Mouse (Mus musculus) kidney, adult 9 months (tissue): ENCODE measurements around the gene Lage3.
"Not testable (repeated sequence)": the region's sequence is repeated elsewhere in the genome, so short reads cannot be mapped to it uniquely, and the experiment has no call there.

Experiments used
- DNase-seq: peaks from one replicate; pipeline ENCODE4 v3.0.0; 2022

Gene Lage3

DNA sequence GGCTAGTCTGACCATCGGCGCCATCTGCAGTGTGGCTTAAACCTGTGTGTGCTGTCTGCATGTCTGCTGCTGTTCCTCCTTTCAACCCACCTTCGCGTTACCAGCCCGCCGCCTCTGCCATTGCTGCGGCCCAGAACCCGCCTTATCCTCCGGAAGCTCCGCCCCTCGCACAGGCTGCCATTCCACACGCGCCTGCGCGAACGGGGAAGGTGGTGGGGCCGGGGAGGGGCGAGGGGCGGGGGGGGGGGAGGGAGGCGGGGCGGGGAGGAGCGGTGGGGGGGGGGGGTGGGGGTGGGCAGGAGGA is at the start of gene Lage3:
Gene Lage3 (minus strand): TSS at position 152 of the 304 bp plus-strand sequence.
- DNase-seq = peak; percentile 81

DNA sequence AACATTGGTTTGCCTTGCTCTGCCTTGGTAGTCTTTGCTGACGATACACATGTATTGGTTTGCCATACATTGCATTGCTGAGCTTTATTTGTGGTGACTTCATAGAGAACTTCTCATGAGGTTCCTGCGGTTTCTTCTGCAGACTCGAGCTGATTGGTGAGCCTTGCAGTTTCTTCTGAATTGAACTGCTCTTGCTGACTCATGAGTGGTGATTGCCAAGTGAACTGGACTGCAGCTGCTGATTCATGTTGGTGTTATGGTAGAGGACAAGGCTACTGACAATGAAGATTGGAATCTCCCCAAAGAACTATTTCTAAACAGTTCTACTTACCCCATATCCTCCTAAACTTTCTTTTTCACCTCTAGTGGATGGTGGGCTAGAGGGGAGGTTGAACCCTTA is 46.7 kb upstream of the Lage3 start:
- DNase-seq = no peak

DNA sequence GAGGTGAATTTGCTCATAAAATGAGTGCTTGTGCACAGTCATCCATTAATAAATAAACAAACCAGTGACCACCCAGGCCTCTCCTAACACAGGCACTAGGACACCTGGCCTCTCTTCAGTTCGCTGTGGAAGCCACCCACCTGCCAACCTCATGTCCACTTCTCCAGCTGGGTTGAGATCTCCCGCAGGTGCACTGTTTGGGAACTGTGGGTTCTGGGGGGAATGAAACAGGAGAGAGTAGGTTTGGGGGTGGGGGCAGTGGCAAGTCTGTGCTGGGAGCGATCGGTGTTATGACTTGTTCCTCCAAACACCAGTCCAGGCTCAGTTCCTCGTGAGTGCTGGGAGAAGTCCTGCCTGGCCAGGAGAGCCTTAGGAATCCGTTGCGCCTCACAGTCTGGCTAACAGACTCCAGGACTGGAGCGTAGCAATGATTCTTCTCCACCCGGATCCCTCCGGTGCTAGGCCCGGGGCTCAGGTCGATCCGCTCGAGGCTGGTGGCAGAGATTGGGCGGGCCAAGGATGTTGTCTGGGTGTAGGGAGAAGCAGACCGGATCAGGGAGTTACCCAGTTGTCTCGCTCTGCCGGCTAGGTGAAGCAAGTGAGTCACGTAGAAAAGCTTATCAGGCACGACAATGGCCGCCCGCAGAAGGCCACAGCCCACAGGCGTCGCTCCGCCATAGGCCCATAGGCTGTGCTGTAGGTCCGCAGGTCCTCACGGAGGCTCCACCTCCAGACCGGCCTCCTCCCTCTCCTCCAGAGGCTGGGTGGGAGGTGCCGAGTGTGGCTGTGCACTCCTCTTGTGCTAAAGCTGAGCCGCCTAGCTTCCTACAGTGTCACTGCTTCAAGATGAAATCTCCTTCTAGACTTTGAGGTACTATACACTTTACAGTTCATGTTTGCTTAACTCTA is 39.4 kb upstream of the Lage3 start, which contains the start of the genes Fam3a and Ikbkg:
Gene Fam3a (minus strand): TSS at position 738 of the 909 bp plus-strand sequence.
Gene Ikbkg (plus strand): TSS at position 756 of the 909 bp plus-strand sequence.
- peak; percentile 84 for DNase-seq

DNA sequence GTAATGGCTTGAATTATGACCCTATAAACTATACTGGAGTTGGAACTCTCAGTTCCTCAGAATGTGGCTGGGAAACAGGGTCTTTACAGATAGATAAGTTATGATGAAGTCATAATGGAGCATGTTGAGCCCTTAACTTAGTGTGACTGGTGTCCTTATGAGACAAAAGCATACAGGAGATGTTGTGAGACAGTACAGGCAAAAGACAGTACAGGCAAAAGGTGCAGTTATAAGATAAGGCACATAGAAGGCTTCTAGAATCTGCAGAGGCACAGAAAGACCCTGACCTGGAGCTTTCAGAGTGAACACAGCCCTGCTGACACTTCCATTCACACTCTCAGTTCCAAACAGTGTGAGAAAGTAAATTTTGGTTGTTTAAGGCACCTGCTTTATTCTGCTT is 34.7 kb upstream of the Lage3 start:
- DNase-seq = no peak

DNA sequence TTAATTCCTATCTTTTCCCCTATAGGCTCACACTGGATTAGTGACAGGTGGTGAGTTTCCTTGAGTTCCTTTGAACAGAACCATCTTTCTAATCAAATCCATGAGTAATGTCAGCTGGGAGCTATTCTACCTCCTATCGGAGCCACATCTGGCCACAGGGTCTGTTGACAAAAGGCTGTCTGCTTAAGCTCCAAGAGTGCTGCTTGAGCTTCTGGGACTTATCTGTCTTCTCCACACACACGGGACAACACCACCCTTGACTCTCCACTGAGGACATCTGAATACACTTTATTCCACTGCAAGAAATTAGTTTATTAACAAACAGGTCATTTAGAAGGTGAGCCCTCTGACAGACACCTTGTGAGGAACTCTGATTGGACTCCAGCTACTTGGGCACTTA is 31.0 kb upstream of the Lage3 start:
- DNase-seq = no peak

DNA sequence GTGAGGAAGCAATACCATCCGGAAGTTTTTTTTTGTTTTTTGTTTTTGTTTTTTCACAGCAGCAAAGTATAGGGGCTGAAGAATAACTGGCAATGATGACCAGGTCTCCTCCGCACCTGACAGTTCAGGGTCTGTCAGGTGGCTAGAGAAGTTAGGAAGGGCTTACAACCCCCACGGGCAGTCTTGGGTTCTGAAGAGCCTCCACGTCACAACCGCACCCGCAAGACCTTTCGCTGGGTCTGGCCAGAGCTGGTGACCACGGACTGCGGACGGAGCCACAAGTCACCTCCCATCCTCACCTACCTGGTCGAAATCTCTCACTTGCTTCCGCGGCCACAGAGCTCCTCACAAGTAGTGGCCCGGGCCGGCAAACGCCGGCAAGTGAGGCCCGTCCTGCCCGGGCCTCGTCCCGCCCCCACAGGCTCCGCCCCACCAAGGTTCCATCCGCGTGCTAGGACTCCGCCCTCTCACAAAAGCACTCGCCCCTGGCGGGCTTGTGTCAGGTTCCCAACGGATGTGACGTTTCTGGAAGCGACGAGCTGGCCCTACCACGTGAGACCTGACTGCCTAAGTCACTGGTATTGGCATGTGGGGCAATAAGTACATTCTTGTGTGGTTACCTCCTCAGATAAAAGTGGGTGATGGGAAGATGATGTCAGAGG is 19.6 kb upstream of the Lage3 start, which contains the start of the genes Ubl4a and Slc10a3:
Gene Ubl4a (minus strand): TSS at position 331 of the 662 bp plus-strand sequence.
Gene Slc10a3 (minus strand): TSS at position 462 of the 662 bp plus-strand sequence.
- peak; percentile 92 for DNase-seq

DNA sequence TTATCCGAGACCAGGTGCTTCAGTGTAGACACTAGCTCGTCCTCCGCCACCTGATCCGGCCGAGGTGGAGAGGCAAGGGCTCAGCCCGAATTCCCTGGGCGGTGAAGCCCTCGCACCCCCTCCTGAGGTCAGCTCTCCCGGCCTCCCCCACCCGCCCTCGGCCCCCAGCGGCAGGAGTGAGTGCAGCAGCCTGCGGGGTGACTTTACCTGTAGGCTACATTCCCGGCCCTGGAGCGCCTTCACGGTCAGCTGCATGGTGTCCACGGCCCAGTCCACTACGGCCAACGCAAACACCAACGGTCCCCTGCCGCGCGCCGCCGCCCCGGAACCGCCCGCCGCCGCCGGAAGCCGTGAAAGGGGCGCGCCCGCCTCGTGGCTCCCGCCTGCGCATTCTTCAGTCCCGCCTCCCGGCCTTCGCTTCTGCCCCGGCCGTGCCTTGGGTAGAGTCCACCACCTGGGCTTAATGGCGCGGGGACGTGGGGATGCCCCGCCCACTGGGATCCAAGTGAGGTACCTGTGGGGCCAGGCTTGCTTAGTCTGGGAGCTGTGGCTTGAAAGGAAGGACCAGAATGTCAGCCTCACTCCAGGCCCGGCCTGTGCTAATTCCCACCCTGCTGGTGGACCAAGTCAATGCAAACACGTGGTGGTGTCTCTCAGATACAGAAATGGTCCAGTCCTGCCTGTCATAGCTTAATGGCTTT is 14.9 kb upstream of the Lage3 start:
- DNase-seq = peak; percentile 84

DNA sequence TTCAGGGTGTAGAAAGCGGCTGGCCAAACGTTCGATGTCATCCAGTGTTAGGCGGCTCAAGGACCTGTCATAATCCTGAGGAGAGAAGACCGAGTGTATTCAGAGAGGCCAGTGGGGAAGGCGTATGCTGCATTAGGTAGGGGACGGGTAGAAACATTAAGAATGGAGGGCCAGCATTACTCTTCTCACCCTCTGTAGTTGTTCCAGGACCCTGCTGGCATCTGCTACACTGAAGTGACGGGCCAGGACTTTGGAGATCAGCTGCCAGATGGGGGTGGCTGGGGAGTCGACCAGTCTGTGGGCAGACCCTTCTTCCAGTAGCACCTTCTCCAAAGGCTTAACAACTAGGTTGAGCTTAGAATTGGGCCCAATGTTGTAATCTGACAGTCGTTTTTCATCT is 14.1 kb upstream of the Lage3 start:
- DNase-seq = no peak

DNA sequence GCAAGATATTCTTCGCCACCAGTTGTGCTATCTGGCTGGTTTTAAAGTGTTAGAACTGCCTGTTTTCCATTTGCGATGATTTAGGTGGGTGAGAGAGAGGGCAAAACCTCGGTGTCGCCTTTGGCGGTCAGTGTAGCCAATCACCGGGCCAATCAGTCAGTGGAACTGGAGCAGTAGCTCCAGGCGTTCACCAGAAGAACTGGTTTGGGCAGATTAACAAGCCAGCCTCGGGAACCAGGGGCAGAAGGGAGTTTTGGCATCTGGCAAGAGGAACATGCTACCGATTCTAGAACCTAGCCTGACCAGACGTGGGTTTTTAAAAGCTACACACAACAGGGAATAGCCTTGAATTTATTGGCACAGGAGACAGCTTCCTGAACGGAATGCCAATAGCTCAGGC is 5.8 kb upstream of the Lage3 start:
- peak; percentile 40 for DNase-seq

DNA sequence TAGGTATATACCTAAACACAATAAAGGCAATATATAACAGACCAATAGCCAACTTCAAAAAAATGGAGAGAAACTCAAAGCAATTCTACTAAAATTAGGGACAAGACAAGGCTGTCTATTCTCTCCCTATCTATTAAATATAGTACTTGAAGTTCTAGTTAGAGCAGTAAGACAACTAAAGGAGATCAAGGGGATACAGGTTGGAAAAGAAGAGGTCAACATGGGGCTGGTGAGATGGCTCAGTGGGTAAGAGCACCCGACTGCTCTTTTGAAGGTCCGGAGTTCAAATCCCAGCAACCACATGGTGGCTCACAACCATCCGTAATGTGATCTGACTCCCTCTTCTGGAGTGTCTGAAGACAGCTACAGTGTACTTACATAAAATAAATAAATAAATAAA is 3.7 kb upstream of the Lage3 start:
- DNase-seq = not testable (repeated sequence)

DNA sequence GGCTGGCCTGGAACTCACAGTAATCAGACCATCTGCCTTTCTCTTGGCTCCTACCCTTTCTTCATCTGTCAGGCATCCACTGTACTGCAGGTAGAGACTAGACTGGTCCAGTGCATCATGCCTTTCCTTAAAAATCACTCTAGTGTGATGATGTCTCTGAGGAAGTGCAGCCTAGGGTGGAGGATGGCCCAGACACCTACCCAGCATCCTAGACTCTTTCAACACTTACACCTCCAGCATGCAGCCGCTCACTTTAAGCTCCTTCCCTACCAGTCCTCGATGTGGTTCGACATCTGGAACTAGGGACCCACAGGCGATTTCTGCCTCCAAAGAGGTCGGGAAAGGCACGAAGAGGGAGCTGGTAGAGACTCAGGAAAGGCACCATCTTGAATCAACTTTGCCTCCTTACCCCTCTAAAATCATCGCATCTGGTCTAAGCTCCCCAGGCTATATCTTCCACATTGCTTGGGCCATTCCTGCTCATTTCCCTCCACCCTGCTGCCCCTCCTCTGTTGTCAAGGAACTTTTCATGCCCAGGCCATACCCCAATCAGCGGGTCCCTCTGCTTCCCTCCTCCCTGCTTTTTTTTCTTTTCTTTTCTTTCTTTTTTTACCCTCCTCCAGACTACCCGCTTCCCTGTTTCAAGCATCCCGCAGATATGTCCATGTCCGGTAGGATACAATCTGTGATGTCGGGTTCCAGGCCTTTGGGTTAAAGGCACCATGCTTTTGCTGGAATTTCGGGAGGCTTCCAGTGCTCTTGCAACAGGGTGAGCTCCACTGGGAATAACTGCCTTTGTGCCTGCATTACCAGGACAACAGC is 562 bp downstream of the Lage3 start:
- no peak for DNase-seq

DNA sequence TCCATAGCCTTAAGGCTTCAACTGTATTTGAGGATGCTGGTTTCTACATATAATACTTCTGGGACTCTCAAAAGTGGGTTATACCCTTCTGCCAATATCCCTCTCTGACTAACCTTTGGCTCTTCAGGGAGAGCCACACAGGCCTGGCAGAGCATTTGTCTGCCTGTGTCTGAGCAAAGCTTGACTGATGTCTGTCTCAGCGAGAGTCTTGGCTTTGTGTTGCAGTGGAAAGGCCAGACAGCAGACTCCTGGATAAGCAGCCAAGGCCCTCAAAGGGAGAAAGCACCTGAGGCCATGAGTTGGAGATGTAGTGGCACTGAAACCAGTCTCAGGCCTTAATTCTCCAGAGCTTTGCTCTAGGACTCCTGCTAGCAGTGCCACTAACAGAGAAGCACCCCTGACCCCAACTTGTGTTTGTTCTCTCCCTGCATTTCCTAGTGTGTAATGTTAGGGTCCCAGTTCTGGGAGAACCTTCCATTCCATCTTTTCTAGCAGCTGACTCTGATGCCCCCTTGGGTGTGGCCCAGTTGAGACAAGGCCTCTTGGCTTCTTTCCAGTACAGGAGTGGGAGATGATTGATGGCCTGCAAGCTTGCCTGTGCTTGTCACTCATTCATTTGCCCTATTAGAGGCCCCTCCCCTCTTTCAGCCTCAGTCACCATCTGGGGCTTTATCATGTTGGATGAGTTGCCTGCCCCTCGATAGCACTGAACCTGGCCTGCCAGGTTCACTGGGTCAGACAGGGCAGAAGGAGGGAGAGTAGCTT is 23.1 kb downstream of the Lage3 start:
- no peak for DNase-seq

DNA sequence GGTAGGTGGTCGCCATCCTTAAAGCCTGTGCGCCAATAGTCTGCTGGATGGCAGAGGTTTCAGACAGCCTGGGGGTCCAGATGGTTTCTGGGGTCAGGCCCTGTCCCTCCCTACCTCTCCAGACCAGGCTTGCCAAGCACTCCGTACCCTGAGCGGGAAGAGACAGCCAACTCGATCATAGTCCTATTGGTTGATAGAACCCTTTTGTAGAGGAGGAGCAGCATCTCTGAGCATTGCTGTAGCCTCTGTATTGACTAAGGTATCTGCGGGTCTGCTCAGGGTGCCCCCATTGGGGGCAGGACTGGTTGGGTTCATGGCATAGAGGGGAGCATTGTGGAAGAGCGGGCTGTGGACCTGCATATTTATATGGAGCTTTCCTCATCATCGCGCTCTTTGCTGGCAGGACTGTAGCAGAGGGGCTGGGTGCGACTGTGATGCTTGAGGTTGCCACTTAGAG is 24.2 kb downstream of the Lage3 start:
- no peak for DNase-seq

DNA sequence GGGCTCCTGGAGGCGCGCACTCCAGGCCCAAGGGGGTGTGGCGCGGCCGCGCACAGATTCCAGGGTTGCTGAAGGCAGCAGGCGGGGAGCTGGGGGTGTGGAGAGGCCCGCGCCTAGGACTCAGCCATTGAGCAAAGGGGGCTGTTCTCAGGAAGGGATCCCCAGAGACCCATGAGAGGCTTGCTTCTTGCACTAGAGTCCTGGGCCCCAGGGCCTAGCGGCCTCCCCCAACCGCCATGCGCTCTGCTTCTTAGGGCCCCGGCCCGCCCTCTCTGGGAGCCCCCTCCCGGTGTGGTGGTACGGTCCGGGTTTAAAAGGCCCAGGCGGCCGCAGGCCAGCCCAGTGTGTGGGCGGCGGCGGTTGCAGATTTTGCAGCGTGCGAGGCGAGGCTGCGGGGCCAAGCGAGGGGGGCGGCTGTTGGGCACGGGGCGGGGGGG is 24.7 kb downstream of the Lage3 start, which contains the start of gene Plxna3:
Gene Plxna3 (plus strand): TSS at position 342 of the 437 bp plus-strand sequence.
- peak; percentile 62 for DNase-seq

DNA sequence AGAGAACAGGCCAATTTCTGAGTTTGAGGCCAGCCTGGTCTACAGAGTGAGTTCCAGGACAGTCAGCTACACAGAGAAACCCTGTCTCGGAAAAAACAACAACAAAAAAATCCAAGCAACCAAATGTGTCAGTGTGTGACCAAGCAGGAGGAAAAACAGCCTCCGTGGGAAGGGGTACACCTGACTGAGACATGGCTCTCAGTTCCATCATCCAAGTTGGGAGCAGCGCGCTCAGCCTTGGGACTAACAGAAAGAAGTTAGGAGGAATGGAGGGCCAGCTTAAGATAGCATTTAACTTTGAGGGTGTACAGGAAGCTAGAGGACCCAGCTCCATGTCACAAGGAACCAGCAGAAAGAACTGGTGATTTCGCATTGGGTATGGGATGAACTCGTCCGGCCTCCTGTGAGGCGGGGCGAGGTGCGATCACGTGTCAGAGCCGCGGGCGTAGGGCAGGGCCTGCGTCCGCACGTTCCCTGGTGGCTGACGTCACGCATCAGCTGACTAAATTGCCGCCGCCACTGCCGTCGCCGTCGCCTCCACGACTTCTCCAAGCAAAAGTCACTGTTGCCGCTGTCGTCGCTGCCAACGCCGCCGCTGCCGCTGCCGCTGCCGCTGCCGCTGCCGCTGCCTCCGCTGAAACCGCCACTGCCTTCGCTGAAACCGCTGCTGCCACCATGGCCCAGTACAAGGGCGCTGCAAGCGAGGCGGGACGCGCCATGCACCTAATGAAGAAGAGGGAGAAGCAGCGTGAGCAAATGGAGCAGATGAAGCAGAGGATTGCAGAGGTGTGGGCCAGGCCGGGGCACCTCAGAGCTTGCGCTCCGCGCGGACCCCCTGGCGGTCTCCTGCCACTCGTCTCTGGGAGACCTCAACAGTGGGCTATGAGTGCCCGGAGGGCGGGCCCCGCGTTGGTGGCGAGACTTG is 40.6 kb downstream of the Lage3 start, which contains the start of gene Fam50a:
Gene Fam50a (plus strand): TSS at position 494 of the 925 bp plus-strand sequence.
- peak; percentile 90 for DNase-seq

DNA sequence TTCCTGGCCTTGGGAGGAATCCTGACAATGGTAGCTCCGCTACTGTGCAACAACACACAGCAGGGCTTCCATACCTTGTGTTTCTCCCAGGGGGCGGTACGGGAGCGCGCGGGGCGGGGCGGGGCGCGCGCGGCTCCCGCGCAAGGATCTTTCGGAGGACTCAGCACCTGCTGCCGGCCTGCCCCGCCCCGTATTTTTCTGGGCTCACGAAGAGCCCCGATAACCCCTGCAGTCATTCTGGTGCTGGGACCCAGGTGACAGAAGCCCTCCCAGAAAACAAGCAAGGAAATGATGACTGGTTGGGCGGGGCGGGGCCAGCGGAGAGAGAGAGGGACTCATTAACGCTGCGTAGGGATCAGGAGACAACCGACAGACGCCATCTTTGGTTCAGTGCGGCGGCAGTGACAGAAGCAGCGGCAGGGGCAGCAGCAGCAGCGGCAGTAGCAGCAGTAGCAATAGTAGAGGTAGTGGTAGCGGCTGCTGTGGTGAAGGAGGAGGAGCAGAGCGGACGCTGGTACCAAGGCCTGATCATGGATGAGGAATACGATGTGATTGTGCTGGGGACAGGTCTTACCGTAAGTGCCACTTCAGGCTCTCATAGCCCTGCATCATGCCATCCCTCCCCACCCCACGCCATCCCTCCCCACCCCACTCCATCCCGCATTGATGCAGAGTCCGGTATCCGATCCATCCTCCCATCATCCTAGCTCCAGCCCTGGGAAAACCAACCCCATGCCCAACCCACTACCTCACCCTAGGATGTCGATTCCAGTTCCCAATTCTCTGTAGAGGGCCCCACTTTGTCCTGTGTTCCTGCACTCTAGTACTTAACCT is 48.3 kb downstream of the Lage3 start, which contains the start of gene Gdi1:
Gene Gdi1 (plus strand): TSS at position 132 of the 834 bp plus-strand sequence.
- DNase-seq = peak; percentile 72
